Mouse (Mus musculus) brown adipose tissue, adult 24 weeks (tissue): ENCODE measurements around the gene Mgea5. TPM values are rescaled to one million over a fixed set of nuclear protein-coding genes. Genes with fewer than 3 reads are reported as not detected.
"Not testable (repeated sequence)": the region's sequence is repeated elsewhere in the genome, so short reads cannot be mapped to it uniquely, and the experiment has no call there.

Source experiments
- H3K27ac ChIP-seq: fragments of 200-500 bp; replicated peaks from 2 replicates; pipeline ENCODE4 v1.5.1; 2012; ENCODE audit warnings: low read depth, mild to moderate bottlenecking, low read length
- H3K4me1 ChIP-seq: fragments of 200-500 bp; 2 replicates; pipeline ENCODE4 v1.6.1; 2012; ENCODE audit warnings: low read length, mixed read lengths; ENCODE audit not compliant: control insufficient read depth, insufficient read depth, insufficient read length
- H3K4me3 ChIP-seq: fragments of 200-500 bp; 2 replicates; pipeline ENCODE4 v1.5.1; 2012; ENCODE audit warnings: low read depth, mild to moderate bottlenecking, low read length, moderate library complexity; ENCODE audit not compliant: insufficient read depth
- polyA plus RNA-seq: library from polyadenylated mRNA; stranded (reverse); fragments of >200 nt; gene quantifications from 2 replicates; pipeline ENCODE4 v1.2.4, GENCODE M21; 2012; ENCODE audit not compliant: missing spikeins, insufficient read depth, insufficient read length

Gene Mgea5
- polyA plus RNA-seq, 1 experiment, result 24.6 TPM

GRCm38 (mm10) chr19:45811028-45811674 is 27.5 kb upstream of the Mgea5 start:
- H3K27ac ChIP-seq, result no peak overlapping the region
- no peaks in the 10 kb centered on the region for H3K4me1 ChIP-seq
- H3K4me3 ChIP-seq, result no peak overlapping the region

DNA sequence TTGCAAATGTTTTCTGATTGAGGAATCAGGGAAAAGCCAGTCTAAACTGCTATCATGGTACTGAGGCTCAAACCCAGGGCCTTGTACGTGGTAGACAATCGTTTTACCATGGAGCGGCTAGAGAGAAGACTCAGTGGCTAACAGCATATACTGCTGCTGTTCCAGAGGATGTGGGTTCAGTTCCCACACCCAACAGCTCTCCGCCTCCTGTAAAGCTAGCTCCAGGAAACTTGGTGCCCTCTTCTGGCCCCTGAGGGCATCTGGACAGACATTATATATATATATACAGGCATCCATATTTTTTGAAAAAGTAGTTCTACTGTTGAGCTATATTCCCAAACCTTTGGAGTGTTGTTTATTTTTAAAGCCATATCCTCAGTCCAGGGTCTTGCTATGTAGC is 24.1 kb upstream of the Mgea5 start:
- Histone ChIP-seq H3K27ac (no peak overlapping the region), H3K4me3 (no peak overlapping the region), H3K4me1 (no peaks in the 10 kb centered on the region)

- H3K4me3 ChIP-seq, H3K27ac ChIP-seq, H3K4me1 ChIP-seq: not testable (repeated sequence)
Observed at GRCm38 (mm10) chr19:45805817-45806216, 22.2 kb upstream of the Mgea5 start.

GRCm38 (mm10) chr19:45804593-45805368 is 21.1 kb upstream of the Mgea5 start:
- Histone ChIP-seq H3K4me1 (no peaks in the 10 kb centered on the region), H3K27ac (no peak overlapping the region), H3K4me3 (no peak overlapping the region)

- Histone ChIP-seq H3K4me3 (no peak overlapping the region), H3K4me1 (no peaks in the 10 kb centered on the region), H3K27ac (no peak overlapping the region)
Observed at GRCm38 (mm10) chr19:45803408-45803807, 19.8 kb upstream of the Mgea5 start.

GRCm38 (mm10) chr19:45802702-45803101 is 19.1 kb upstream of the Mgea5 start:
- Histone ChIP-seq H3K27ac (no peak overlapping the region), H3K4me1 (no peaks in the 10 kb centered on the region), H3K4me3 (no peak overlapping the region)

DNA sequence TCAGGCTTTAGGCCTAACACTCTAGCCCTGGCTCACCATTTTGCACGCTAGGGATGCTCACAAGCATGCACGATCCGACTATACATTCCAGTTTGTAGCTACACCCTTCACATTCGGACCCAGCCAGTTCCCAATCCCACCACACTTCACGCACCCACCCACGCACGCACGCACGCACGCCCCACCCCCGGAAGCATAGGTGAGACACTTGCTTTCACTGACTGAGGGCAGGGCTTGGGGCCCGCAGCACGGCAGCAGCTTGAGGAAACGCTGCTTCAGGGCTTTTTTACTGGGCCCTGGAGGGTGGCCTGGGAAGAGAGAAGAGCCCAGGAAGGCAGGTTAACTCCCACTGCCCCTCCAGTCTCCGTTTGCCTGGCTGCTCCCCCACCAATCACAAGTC is 13.2 kb upstream of the Mgea5 start:
- Histone ChIP-seq H3K4me3 (no peak overlapping the region), H3K27ac (no peak overlapping the region), H3K4me1 (no peaks in the 10 kb centered on the region)

- Histone ChIP-seq H3K4me3 (no peak overlapping the region), H3K4me1 (no peaks in the 10 kb centered on the region), H3K27ac (no peak overlapping the region)
Observed at GRCm38 (mm10) chr19:45796061-45796556, 12.5 kb upstream of the Mgea5 start.

GRCm38 (mm10) chr19:45795406-45795944 is 11.8 kb upstream of the Mgea5 start:
- Histone ChIP-seq H3K4me1 (no peaks in the 10 kb centered on the region), H3K27ac (no peak overlapping the region), H3K4me3 (no peak overlapping the region)

GRCm38 (mm10) chr19:45794718-45795117 is 11.1 kb upstream of the Mgea5 start:
- Histone ChIP-seq H3K4me1 (no peaks in the 10 kb centered on the region), H3K27ac (no peak overlapping the region), H3K4me3 (no peak overlapping the region)

GRCm38 (mm10) chr19:45792404-45792803 is 8.8 kb upstream of the Mgea5 start:
- H3K27ac ChIP-seq, result no peak overlapping the region
- H3K4me3 ChIP-seq, result no peak overlapping the region
- no peaks in the 10 kb centered on the region for H3K4me1 ChIP-seq

DNA sequence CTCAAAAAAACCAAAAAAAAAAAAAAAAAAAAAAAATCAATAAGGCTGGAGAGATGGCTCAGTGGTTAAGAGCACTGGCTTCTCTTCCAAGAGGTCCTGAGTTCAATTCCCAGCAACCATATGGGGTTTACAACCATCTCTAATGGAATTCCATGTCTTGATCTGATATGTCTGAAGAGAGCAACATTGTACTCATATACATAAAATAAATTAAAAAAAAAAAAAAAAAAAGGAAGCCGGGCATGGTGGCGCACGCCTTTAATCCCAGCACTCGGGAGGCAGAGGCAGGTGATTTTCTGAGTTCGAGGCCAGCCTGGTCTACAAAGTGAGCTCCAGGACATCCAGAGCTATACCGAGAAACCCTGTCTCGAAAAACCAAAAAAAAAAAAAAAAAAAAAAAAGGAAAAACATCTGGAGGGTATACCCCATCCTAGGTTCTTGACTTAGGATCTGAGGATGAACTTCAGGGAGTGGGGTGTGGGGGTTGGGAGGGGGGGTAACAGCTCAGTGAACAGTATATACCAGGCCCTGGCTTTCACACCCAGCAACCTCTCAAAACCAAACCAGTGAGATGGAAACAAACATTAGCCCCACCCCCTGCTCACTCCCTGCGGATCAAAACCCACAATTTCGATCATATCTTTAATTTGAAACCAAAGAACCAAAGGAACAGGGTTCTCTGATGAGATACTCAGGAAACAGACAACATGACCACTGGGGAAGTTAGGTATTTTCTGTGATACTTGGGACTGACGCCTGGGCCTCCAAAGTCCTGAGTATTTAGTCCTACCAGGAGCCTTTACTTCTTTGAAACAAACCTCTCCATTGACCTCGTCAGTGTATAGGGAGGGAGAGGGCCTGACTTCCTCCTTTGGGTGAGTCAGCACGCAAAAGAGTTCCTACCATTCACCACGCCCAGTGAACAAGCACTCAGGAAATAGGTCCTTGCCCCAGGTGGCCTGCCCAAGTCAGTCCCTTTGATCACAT is 6.5 kb upstream of the Mgea5 start:
- no peak overlapping the region for H3K27ac ChIP-seq
- H3K4me1 ChIP-seq, result 0 out of 2 replicates have a peak, but pooled peaks cover 2% of the 10 kb centered on the region

DNA sequence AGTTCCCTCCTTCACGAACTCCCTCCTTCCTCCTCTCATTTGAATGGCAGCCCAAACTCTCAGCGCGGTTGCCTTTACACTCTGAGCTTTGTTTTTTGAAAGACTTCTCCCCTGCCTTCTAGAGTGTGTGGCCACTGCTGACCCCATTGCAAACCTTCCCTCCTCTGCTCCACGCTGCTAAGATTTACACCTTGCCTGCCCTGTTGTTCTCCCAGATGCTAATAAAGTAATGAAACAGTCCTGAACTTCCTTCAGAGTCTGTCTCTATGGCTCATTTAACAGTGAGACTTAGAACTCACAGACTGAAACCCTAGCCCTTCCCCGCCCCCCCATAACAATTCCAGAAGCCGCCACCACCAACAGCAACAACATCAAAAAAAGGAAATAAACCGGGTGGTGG is 5.7 kb upstream of the Mgea5 start:
- Histone ChIP-seq H3K27ac (no peak overlapping the region), H3K4me3 (no peak overlapping the region), H3K4me1 (0 out of 2 replicates have a peak, but pooled peaks cover 3% of the 10 kb centered on the region)

More for the DNA sequence above, 6.5 kb upstream of the Mgea5 start:
- H3K4me3 ChIP-seq, result no peak overlapping the region

- Histone ChIP-seq H3K27ac (no peak overlapping the region), H3K4me3 (no peak overlapping the region), H3K4me1 (0 out of 2 replicates have a peak, but pooled peaks cover 3% of the 10 kb centered on the region)
Observed at GRCm38 (mm10) chr19:45788337-45788736, 4.7 kb upstream of the Mgea5 start.
